Mouse (Mus musculus) heart, embryonic 10.5 days (tissue): Measurements from ENCODE around the gene Etv6. TPM values are rescaled to one million over a fixed set of nuclear protein-coding genes. Genes with fewer than 3 reads are reported as not detected.
"Not testable (repeated sequence)": the region's sequence is repeated elsewhere in the genome, so short reads cannot be mapped to it uniquely, and the experiment has no call there.

Experiments
- DNase-seq: peaks from one replicate; pipeline ENCODE4 v3.0.0-alpha.2; 2017; ENCODE audit warnings: low spot score
- H3K27ac ChIP-seq: fragments of 300-500 bp; sonication (generic); 2 replicates; pipeline ENCODE4 v1.5.1; 2016; ENCODE audit warnings: mild to moderate bottlenecking
- H3K27me3 ChIP-seq: fragments of 300-500 bp; sonication (generic); 2 replicates; pipeline ENCODE4 v1.6.1; 2016; ENCODE audit warnings: mild to moderate bottlenecking; ENCODE audit not compliant: poor library complexity, insufficient read depth, severe bottlenecking
- H3K36me3 ChIP-seq: fragments of 300-500 bp; sonication (generic); 2 replicates; pipeline ENCODE4 v1.6.1; 2016; ENCODE audit warnings: mild to moderate bottlenecking, moderate library complexity
- H3K4me1 ChIP-seq: fragments of 300-500 bp; sonication (generic); 2 replicates; pipeline ENCODE4 v1.6.1; 2016; ENCODE audit warnings: mild to moderate bottlenecking
- H3K4me3 ChIP-seq: fragments of 300-500 bp; sonication (generic); 2 replicates; pipeline ENCODE4 v1.5.1; 2016; ENCODE audit warnings: mild to moderate bottlenecking, moderate library complexity
- H3K9me3 ChIP-seq: fragments of 300-500 bp; sonication (generic); 2 replicates; pipeline ENCODE4 v1.6.1; 2016; ENCODE audit warnings: mild to moderate bottlenecking, moderate library complexity
- WGBS: fragments of 180-500 bp; shearing (Covaris S2); methylation state at CpG from one replicate; pipeline ENCODE4 v1.1.7; 2016; 5-methylcytosine and 5-hydroxymethylcytosine counted together
- polyA plus RNA-seq: library from polyadenylated mRNA; unstranded; fragments of >200 nt; fragmentation: Nextera tagmentation; extraction: Ambion mirVana; gene quantifications from 2 replicates; pipeline ENCODE4 v1.2.1, GENCODE M21; 2016

Etv6 gene
- polyA plus RNA-seq, result 16.2 and 17.2 TPM in 2 replicates

GRCm38 (mm10) chr6:134035490-134036405 lies at the start of gene Etv6:
Etv6 (plus strand) TSS chr6:134035700.
- Histone ChIP-seq H3K36me3 (no peaks in the 10 kb centered on the region), H3K9me3 (no peaks in the 10 kb centered on the region), H3K27me3 (no peaks in the 10 kb centered on the region), H3K27ac (peak within 1 kb of the TSS; percentile 100), H3K4me3 (peak within 1 kb of the TSS; percentile 86), H3K4me1 (peaks cover 41% of the 10 kb centered on the region)
- DNase-seq, result peak; percentile 86
- under 1% methylated on average over 66 of the region's 78 CpGs for WGBS

GRCm38 (mm10) chr6:133986161-133986560 lies 49.3 kb upstream of the Etv6 start:
- Histone ChIP-seq H3K4me3 (no peak overlapping the region), H3K36me3 (no peaks in the 10 kb centered on the region), H3K4me1 (0 out of 2 replicates have a peak, but pooled peaks cover 3% of the 10 kb centered on the region), H3K27ac (no peak overlapping the region), H3K27me3 (no peaks in the 10 kb centered on the region), H3K9me3 (no peaks in the 10 kb centered on the region)
- 25% methylated on average over 2 of the region's 2 CpGs for WGBS
- no peak for DNase-seq

GRCm38 (mm10) chr6:133987068-133987591 lies 48.4 kb upstream of the Etv6 start:
- DNase-seq, result no peak
- H3K4me1 ChIP-seq, result 0 out of 2 replicates have a peak, but pooled peaks cover 3% of the 10 kb centered on the region
- no peaks in the 10 kb centered on the region for H3K27me3 ChIP-seq
- no peaks in the 10 kb centered on the region for H3K36me3 ChIP-seq
- WGBS, result 73% methylated on average over 2 of the region's 2 CpGs
- H3K4me3 ChIP-seq, result no peak overlapping the region
- H3K9me3 ChIP-seq, result no peaks in the 10 kb centered on the region
- no peak overlapping the region for H3K27ac ChIP-seq

- H3K4me1 ChIP-seq, result 0 out of 2 replicates have a peak, but pooled peaks cover 3% of the 10 kb centered on the region
- no peaks in the 10 kb centered on the region for H3K36me3 ChIP-seq
- no peak overlapping the region for H3K27ac ChIP-seq
- 53% methylated on average over 9 of the region's 9 CpGs for WGBS
- no peaks in the 10 kb centered on the region for H3K27me3 ChIP-seq
- DNase-seq, result no peak
- H3K4me3 ChIP-seq, result no peak overlapping the region
- no peaks in the 10 kb centered on the region for H3K9me3 ChIP-seq
Observed at GRCm38 (mm10) chr6:133988011-133988410, 47.5 kb upstream of the Etv6 start.

- H3K36me3 ChIP-seq, result no peaks in the 10 kb centered on the region
- H3K4me1 ChIP-seq, result no peaks in the 10 kb centered on the region
- H3K9me3 ChIP-seq, result no peaks in the 10 kb centered on the region
- H3K27me3 ChIP-seq, result no peaks in the 10 kb centered on the region
- no peak overlapping the region for H3K4me3 ChIP-seq
- DNase-seq, result no peak
- no peak overlapping the region for H3K27ac ChIP-seq
- WGBS, result 82% methylated on average over 2 of the region's 2 CpGs
Observed at GRCm38 (mm10) chr6:133997461-133997860, 38.0 kb upstream of the Etv6 start.

- 65% methylated on average over 2 of the region's 2 CpGs for WGBS
- Histone ChIP-seq H3K4me1 (no peaks in the 10 kb centered on the region), H3K4me3 (no peak overlapping the region), H3K27me3 (no peaks in the 10 kb centered on the region), H3K36me3 (no peaks in the 10 kb centered on the region), H3K9me3 (no peaks in the 10 kb centered on the region), H3K27ac (no peak overlapping the region)
- DNase-seq, result no peak
Observed at GRCm38 (mm10) chr6:133997935-133998334, 37.6 kb upstream of the Etv6 start.

- H3K4me3 ChIP-seq, DNase-seq, H3K27me3 ChIP-seq, H3K27ac ChIP-seq, H3K4me1 ChIP-seq, H3K36me3 ChIP-seq, H3K9me3 ChIP-seq: not testable (repeated sequence)
- WGBS, result 48% methylated on average over 7 of the region's 12 CpGs
Observed at GRCm38 (mm10) chr6:134014488-134015110, 20.9 kb upstream of the Etv6 start.

- H3K4me3 ChIP-seq, result no peak overlapping the region
- no peak for DNase-seq
- WGBS, result 73% methylated on average over 1 of the region's 1 CpGs
- H3K36me3 ChIP-seq, result no peaks in the 10 kb centered on the region
- H3K4me1 ChIP-seq, result peaks cover 5% of the 10 kb centered on the region; the same call in 1 of the 2 replicates
- no peak overlapping the region for H3K27ac ChIP-seq
- no peaks in the 10 kb centered on the region for H3K27me3 ChIP-seq
- H3K9me3 ChIP-seq, result no peaks in the 10 kb centered on the region
Observed at GRCm38 (mm10) chr6:134018807-134019206, 16.7 kb upstream of the Etv6 start.

GRCm38 (mm10) chr6:134020821-134021220 lies 14.7 kb upstream of the Etv6 start:
- H3K27me3 ChIP-seq, result no peaks in the 10 kb centered on the region
- H3K4me3 ChIP-seq, result no peak overlapping the region
- peaks cover 3% of the 10 kb centered on the region; the same call in 1 of the 2 replicates for H3K4me1 ChIP-seq
- H3K27ac ChIP-seq, result no peak overlapping the region
- 81% methylated on average over 6 of the region's 6 CpGs for WGBS
- no peak for DNase-seq
- H3K36me3 ChIP-seq, result no peaks in the 10 kb centered on the region
- no peaks in the 10 kb centered on the region for H3K9me3 ChIP-seq

- no peaks in the 10 kb centered on the region for H3K36me3 ChIP-seq
- H3K4me1 ChIP-seq, result 0 out of 2 replicates have a peak, but pooled peaks cover 3% of the 10 kb centered on the region
- DNase-seq, result no peak
- no peak overlapping the region for H3K27ac ChIP-seq
- no peaks in the 10 kb centered on the region for H3K27me3 ChIP-seq
- no peak overlapping the region for H3K4me3 ChIP-seq
- WGBS, result 72% methylated on average over 2 of the region's 2 CpGs
- H3K9me3 ChIP-seq, result no peaks in the 10 kb centered on the region
Observed at GRCm38 (mm10) chr6:134026264-134026663, 9.2 kb upstream of the Etv6 start.

GRCm38 (mm10) chr6:134027022-134027421 lies 8.5 kb upstream of the Etv6 start:
- H3K4me3 ChIP-seq, result no peak overlapping the region
- no peaks in the 10 kb centered on the region for H3K36me3 ChIP-seq
- H3K27ac ChIP-seq, result no peak overlapping the region
- 89% methylated on average over 4 of the region's 4 CpGs for WGBS
- H3K9me3 ChIP-seq, result no peaks in the 10 kb centered on the region
- no peaks in the 10 kb centered on the region for H3K27me3 ChIP-seq
- H3K4me1 ChIP-seq, result 0 out of 2 replicates have a peak, but pooled peaks cover 3% of the 10 kb centered on the region
- no peak for DNase-seq

GRCm38 (mm10) chr6:134032451-134032850 lies 3.0 kb upstream of the Etv6 start:
- no peaks in the 10 kb centered on the region for H3K27me3 ChIP-seq
- H3K9me3 ChIP-seq, result no peaks in the 10 kb centered on the region
- DNase-seq, result no peak
- H3K4me3 ChIP-seq, result no peak overlapping the region
- H3K36me3 ChIP-seq, result no peaks in the 10 kb centered on the region
- H3K4me1 ChIP-seq, result peaks cover 11% of the 10 kb centered on the region
- 28% methylated on average over 7 of the region's 7 CpGs for WGBS
- no peak overlapping the region for H3K27ac ChIP-seq

- no peak for DNase-seq
- no peaks in the 10 kb centered on the region for H3K9me3 ChIP-seq
- no peaks in the 10 kb centered on the region for H3K27me3 ChIP-seq
- H3K36me3 ChIP-seq, result no peaks in the 10 kb centered on the region
- H3K4me3 ChIP-seq, result peak overlapping the region; percentile 86
- H3K27ac ChIP-seq, result peak overlapping the region; percentile 100
- H3K4me1 ChIP-seq, result peaks cover 31% of the 10 kb centered on the region
- WGBS, result under 1% methylated on average over 8 of the region's 8 CpGs
Observed at GRCm38 (mm10) chr6:134034436-134034835, 1.1 kb upstream of the Etv6 start.
